Mouse (Mus musculus) testis, adult 2 months (tissue): ENCODE measurements at regions not wholly inside any gene's neighbourhood (a gene's known extent, or its start where the extent isn't known, plus 50 kb on each side); places are given as distances from the start of the nearest gene placed in this dataset.

ENCODE experiments used
- H3K27ac ChIP-seq: fragments of 200-500 bp; 2 replicates; pipeline ENCODE4 v1.5.1; 2012; ENCODE audit warnings: low read depth, low read length; ENCODE audit not compliant: control insufficient read depth, insufficient read depth
- H3K27me3 ChIP-seq: fragments of 200-500 bp; 2 replicates; pipeline ENCODE4 v1.6.1; 2012; ENCODE audit warnings: mild to moderate bottlenecking, low read length, moderate library complexity; ENCODE audit not compliant: control insufficient read depth, insufficient read depth
- H3K36me3 ChIP-seq: fragments of 200-500 bp; 2 replicates; pipeline ENCODE4 v1.6.1; 2012; ENCODE audit warnings: mild to moderate bottlenecking, low read length; ENCODE audit not compliant: control insufficient read depth, insufficient read depth
- H3K4me1 ChIP-seq: fragments of 200-500 bp; 2 replicates; pipeline ENCODE4 v1.6.1; 2012; ENCODE audit warnings: low read length; ENCODE audit not compliant: control insufficient read depth, insufficient read depth
- H3K4me3 ChIP-seq: fragments of 200-500 bp; 2 replicates; pipeline ENCODE4 v1.5.1; 2012; ENCODE audit warnings: low read depth, mild to moderate bottlenecking, low read length, moderate library complexity, mixed read lengths; ENCODE audit not compliant: control insufficient read depth
- CTCF ChIP-seq: fragments of 200-500 bp; IDR thresholded peaks from 2 replicates; pipeline ENCODE4 v1.5.1; 2012; ENCODE audit warnings: low read depth, mild to moderate bottlenecking, inconsistent platforms, low read length, moderate library complexity; ENCODE audit not compliant: control insufficient read depth, insufficient read depth, insufficient replicate concordance
- POLR2A ChIP-seq: fragments of 200-500 bp; IDR thresholded peaks from 2 replicates; pipeline ENCODE4 v1.6.1; 2012; ENCODE audit warnings: low read depth, mild to moderate bottlenecking, inconsistent platforms, low read length, moderate library complexity; ENCODE audit not compliant: control insufficient read depth

DNA sequence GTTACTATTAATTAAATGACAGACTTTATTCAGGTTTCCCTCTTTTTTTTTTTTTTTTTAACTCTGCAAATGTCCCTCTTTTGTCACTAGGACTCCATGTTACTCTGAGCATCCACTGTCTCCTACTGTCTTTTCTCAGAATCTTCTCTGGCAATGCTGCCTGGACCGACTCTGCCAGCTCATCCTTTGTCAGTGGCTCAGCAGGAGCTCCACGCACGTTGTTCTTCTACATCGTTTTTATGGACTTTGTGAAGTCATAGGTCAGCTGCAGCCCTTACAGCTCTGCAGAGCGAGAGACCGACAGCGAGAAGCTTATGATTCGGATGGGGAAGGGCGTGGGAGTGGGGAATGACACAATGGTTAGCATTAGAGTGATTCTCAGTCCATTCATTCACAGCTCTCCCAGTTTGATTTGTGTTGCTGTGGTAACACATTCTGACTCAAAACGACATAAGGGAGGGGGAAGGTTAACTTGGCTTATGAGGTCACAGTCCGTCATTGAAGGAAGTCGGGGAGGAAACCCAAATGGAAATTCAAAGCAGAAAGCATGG lies 300.1 kb upstream of the Kazn start:
- Histone ChIP-seq H3K4me1 (no peaks in the 10 kb centered on the region), H3K4me3 (no peak overlapping the region), H3K27ac (no peak overlapping the region), H3K27me3 (no peaks in the 10 kb centered on the region), H3K36me3 (no peaks in the 10 kb centered on the region)
- TF ChIP-seq CTCF (no peak), POLR2A (no peak)

DNA sequence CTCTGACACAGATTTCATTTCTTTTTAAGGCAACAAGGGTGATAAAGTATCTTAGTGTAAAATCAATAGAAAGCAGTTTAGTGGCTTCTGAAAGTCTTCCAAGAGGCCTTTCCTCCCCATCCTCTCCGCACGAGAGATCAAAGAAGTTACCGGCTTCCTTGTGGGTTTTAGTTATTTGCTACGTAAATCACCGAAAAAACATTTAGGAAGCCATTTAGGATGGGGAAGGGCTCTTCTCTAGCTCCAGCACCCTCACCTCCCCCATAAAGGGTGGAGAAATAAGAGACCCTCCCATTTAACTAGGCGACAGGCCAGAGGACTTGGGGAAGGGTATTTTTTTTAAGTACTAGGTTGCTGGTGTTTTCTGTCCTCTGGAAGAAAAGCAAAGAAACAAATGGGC lies 287.9 kb upstream of the Kazn start:
- no peaks in the 10 kb centered on the region for H3K36me3 ChIP-seq
- no peaks in the 10 kb centered on the region for H3K4me1 ChIP-seq
- no peak overlapping the region for H3K27ac ChIP-seq
- H3K4me3 ChIP-seq: no peak overlapping the region
- no peaks in the 10 kb centered on the region for H3K27me3 ChIP-seq
- TF ChIP-seq CTCF: no peak
- TF ChIP-seq POLR2A: no peak

DNA sequence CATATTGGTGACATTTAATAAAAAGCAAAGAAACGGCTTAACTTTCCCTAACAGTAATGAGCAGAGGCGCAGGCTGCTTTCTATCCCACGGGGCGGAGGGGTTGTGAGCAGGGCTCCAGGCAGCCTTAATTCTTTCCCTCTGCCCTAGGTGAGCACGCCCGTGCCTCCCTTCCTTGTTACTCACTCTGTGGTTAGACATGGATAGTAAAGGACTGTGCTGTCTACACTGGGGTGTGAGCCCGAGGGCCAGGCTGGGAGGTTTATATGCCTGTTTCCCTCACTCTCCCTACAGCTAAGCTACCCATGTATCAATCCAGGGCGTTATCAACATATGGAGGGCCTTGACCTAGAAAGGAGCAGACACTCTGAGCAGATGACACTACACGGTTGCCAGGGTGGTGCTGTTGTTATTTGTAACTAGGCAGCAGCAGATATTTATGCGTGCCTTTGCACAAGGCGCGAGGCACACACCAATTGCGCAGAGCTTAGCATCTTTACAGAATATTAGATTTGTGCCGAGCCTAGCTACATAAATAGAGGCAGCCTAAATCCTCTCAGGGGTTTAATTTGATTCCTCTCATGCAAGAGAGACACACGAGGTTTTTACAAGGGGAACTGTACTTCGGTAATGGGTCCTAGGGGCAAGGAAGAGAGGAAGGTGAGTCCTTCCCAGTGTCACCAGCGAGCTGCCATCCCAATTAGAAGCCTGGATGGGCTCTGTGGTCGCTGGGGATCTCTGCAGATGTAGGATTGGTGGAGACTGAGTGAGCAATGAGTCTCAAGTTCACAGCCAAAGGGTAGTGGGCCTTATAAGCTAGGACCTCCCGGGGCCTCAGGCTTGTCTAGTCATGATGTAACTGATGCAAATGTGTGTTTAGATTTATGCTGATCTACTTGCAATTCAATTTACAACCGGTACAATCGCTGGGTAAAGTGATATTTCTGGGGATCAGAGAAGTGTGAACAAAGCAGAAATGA lies 278.6 kb upstream of the Kazn start:
- no peak for TF ChIP-seq CTCF
- TF ChIP-seq POLR2A: no peak
- Histone ChIP-seq H3K27ac (no peak overlapping the region), H3K36me3 (no peaks in the 10 kb centered on the region), H3K27me3 (no peaks in the 10 kb centered on the region), H3K4me1 (no peaks in the 10 kb centered on the region), H3K4me3 (no peak overlapping the region)

DNA sequence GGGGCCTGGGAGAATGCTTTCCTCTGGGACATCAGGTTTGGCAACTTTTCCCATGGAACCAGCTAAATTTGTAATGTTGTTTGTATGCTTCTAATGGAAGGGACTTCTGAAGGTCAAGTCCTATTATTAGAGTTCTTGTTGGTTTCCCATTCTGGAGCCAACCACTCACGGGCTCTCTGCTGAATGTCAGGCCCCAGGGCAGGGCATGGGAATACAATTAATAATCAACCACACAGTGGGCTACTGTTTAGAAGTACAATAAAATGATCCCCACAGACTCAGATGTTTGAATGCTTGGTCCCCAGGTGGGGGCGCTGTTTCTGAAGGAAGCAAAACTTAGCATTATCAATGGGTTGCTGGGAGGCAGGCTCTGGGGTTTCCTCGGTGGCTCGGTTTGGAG lies 275.6 kb upstream of the Kazn start:
- Histone ChIP-seq H3K27me3 (no peaks in the 10 kb centered on the region), H3K4me1 (no peaks in the 10 kb centered on the region), H3K4me3 (no peak overlapping the region), H3K27ac (no peak overlapping the region), H3K36me3 (no peaks in the 10 kb centered on the region)
- no peak for TF ChIP-seq POLR2A
- no peak for TF ChIP-seq CTCF

DNA sequence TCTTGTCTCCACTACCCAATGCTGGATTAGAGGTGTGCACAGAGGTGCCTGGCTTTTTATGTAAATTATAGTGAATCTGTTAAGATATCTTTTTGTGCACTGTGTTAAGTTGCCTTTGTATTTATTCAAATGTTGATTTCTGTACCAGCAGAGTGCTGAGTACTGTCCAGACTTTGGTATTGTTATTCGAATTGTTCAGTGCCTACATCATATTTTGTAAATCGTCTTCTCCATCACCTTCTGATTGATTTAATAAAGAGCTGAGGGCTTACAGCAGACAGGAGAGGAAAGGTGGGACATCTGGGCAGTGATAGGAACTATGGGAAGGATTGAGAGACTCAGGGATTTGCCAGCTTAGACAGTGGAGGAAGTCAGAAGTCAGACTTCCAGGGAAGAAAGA lies 270.2 kb upstream of the Kazn start:
- H3K27me3 ChIP-seq: no peaks in the 10 kb centered on the region
- TF ChIP-seq CTCF (no peak), POLR2A (no peak)

DNA sequence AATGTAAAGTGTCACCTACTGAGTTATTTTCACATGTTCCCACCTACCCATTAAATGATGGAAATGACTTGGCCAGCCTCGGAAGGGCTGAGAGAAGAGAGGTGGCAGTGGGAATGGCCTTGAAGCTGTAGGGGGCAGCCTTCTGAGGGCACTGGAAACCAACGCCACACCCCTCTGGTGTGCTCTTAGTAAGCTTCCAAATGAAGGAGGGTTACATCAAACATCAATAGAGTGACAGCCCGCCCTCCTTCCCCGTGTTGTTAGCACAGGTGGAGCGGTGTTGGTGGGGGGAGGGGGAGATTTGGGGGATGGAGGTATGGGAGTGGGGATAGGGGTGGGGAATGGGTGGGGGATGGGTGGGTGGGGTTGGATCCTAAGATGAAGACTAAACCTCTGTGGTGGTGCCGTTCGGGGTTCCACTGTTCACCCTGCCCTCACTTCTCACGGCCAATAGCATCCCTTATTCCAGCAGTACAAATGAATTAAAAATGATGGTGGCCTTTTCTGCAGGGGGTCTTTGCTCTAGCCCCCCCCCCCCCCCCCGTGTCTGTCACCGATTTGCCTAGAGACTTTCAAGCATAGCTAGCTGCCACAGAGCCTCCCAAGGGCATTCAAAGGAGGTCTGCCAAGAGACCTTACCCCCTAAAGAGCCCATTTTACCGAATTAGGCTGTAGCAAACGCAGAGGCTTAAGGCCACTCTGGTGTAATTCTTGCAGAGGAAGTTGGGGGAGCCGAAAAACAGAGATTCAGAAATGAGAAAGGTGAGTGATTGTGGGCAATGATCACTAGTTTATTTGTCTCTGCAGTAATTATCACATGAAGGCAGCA lies 267.4 kb upstream of the Kazn start:
- Histone ChIP-seq H3K27ac (no peak overlapping the region), H3K36me3 (no peaks in the 10 kb centered on the region), H3K27me3 (no peaks in the 10 kb centered on the region), H3K4me1 (no peaks in the 10 kb centered on the region; the same call in none of the 2 replicates), H3K4me3 (no peak overlapping the region)
- TF ChIP-seq CTCF (no peak), POLR2A (no peak)

More for the DNA sequence above, 270.2 kb upstream of the Kazn start:
- Histone ChIP-seq H3K4me3 (no peak overlapping the region), H3K27ac (no peak overlapping the region), H3K4me1 (no peaks in the 10 kb centered on the region), H3K36me3 (no peaks in the 10 kb centered on the region)

DNA sequence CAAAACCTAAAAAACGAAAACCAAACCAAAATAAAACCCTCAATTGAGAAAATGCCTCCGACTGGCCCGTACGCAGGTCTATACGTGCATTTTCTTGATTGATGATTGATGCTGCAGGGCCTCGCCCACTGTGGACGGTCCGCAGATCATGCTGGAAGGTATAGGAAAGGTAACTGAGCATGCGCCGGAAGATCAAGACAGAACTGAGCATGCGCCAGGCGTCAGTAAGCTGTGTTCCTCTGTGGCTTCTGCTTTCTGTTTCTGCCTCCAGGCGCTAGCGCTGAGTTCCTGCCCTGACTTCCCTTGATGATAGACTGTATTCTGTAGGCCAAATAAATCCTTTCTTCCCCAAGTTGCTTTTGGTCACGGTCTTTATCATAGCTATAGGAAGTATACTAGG lies 264.6 kb upstream of the Kazn start:
- no peak; the same call in 1 of the 2 replicates for TF ChIP-seq POLR2A
- no peak for TF ChIP-seq CTCF
- no peak overlapping the region for H3K27ac ChIP-seq

More for the DNA sequence above, 264.6 kb upstream of the Kazn start:
- Histone ChIP-seq H3K36me3 (no peaks in the 10 kb centered on the region), H3K4me3 (no peak overlapping the region; the same call in 1 of the 2 replicates), H3K4me1 (no peaks in the 10 kb centered on the region; the same call in none of the 2 replicates), H3K27me3 (no peaks in the 10 kb centered on the region)
